Mouse (Mus musculus): ENCODE results near the gene Fank1. TPM values are rescaled to one million over a fixed set of nuclear protein-coding genes. Genes with fewer than 3 reads are reported as not detected.

Gene Fank1
- polyA plus RNA-seq, 2 experiments: 0.30 to 0.31 TPM

- no peak overlapping the region for H3K4me2 ChIP-seq (replicated peaks; ENCODE audit: low read depth, low read length, severe bottlenecking)
- WGBS: 86% methylated on average over 9 of the region's 9 CpGs
- DNase-seq (ENCODE audit: low spot score) (no peak), ATAC-seq (ENCODE audit: low FRiP score, low read depth) (no peak)
- H3K4me3 ChIP-seq (replicated peaks; ENCODE audit: low read length): no peak overlapping the region
- H3K4me1 ChIP-seq (ENCODE audit: control insufficient read depth, insufficient read depth, low read length): no peaks in the 10 kb centered on the region
- H3K27me3 ChIP-seq (ENCODE audit: control insufficient read depth, insufficient read depth, low read length): no peaks in the 10 kb centered on the region
- peaks cover 2% of the 10 kb centered on the region; the same call in 1 of the 2 replicates for H3K36me3 ChIP-seq (ENCODE audit: control insufficient read depth, insufficient read depth, low read length)
- H3K27ac ChIP-seq (replicated peaks; ENCODE audit: low read depth, low read length): no peak overlapping the region
- H3K9ac ChIP-seq (ENCODE audit: low read depth, low read length, severe bottlenecking): no peak overlapping the region
- no peak for TF ChIP-seq POLR2A (IDR thresholded peaks at IDR 0.05; ENCODE audit: borderline replicate concordance, extremely low read depth, insufficient read depth, insufficient read length)
- no peaks in the 10 kb centered on the region for H3K9me3 ChIP-seq (ENCODE audit: control insufficient read depth, low read length)
Measured at GRCm38 (mm10) chr7:133891298-133891697, 114.6 kb downstream of the Fank1 start.

- Histone ChIP-seq H3K9me3 (ENCODE audit: control insufficient read depth, low read length) (no peaks in the 10 kb centered on the region), H3K27ac (replicated peaks; ENCODE audit: low read depth, low read length) (no peak overlapping the region), H3K4me2 (replicated peaks; ENCODE audit: low read depth, low read length, severe bottlenecking) (no peak overlapping the region), H3K4me3 (replicated peaks; ENCODE audit: low read length) (no peak overlapping the region), H3K9ac (ENCODE audit: low read depth, low read length, severe bottlenecking) (no peak overlapping the region), H3K4me1 (ENCODE audit: control insufficient read depth, insufficient read depth, low read length) (no peaks in the 10 kb centered on the region), H3K36me3 (ENCODE audit: control insufficient read depth, insufficient read depth, low read length) (peaks cover 2% of the 10 kb centered on the region; the same call in 1 of the 2 replicates), H3K27me3 (ENCODE audit: control insufficient read depth, insufficient read depth, low read length) (no peaks in the 10 kb centered on the region)
- WGBS: 67% methylated on average over 4 of the region's 4 CpGs
- ATAC-seq (ENCODE audit: low FRiP score, low read depth) (no peak), DNase-seq (ENCODE audit: low spot score) (no peak)
- no peak for TF ChIP-seq POLR2A (IDR thresholded peaks at IDR 0.05; ENCODE audit: borderline replicate concordance, extremely low read depth, insufficient read depth, insufficient read length)
Measured at GRCm38 (mm10) chr7:133891796-133892195, 115.1 kb downstream of the Fank1 start.

GRCm38 (mm10) chr7:133899391-133899790, 122.7 kb downstream of the Fank1 start:
- Histone ChIP-seq H3K9ac (ENCODE audit: low read depth, low read length, severe bottlenecking) (no peak overlapping the region), H3K9me3 (ENCODE audit: control insufficient read depth, low read length) (no peaks in the 10 kb centered on the region), H3K27me3 (ENCODE audit: control insufficient read depth, insufficient read depth, low read length) (no peaks in the 10 kb centered on the region), H3K4me1 (ENCODE audit: control insufficient read depth, insufficient read depth, low read length) (no peaks in the 10 kb centered on the region), H3K27ac (replicated peaks; ENCODE audit: low read depth, low read length) (no peak overlapping the region), H3K4me3 (replicated peaks; ENCODE audit: low read length) (no peak overlapping the region), H3K4me2 (replicated peaks; ENCODE audit: low read depth, low read length, severe bottlenecking) (no peak overlapping the region), H3K36me3 (ENCODE audit: control insufficient read depth, insufficient read depth, low read length) (no peaks in the 10 kb centered on the region)
- no peak for ATAC-seq (ENCODE audit: low FRiP score, low read depth)
- WGBS: 67% methylated on average over 4 of the region's 4 CpGs
- no peak for DNase-seq (ENCODE audit: low spot score)
- no peak for TF ChIP-seq POLR2A (IDR thresholded peaks at IDR 0.05; ENCODE audit: borderline replicate concordance, extremely low read depth, insufficient read depth, insufficient read length)

- Histone ChIP-seq H3K9ac (ENCODE audit: low read depth, low read length, severe bottlenecking) (no peak overlapping the region), H3K4me1 (ENCODE audit: control insufficient read depth, insufficient read depth, low read length) (no peaks in the 10 kb centered on the region), H3K4me3 (replicated peaks; ENCODE audit: low read length) (no peak overlapping the region), H3K9me3 (ENCODE audit: control insufficient read depth, low read length) (0 out of 2 replicates have a peak, but pooled peaks cover 10% of the 10 kb centered on the region), H3K36me3 (ENCODE audit: control insufficient read depth, insufficient read depth, low read length) (no peaks in the 10 kb centered on the region), H3K4me2 (replicated peaks; ENCODE audit: low read depth, low read length, severe bottlenecking) (no peak overlapping the region), H3K27me3 (ENCODE audit: control insufficient read depth, insufficient read depth, low read length) (no peaks in the 10 kb centered on the region), H3K27ac (replicated peaks; ENCODE audit: low read depth, low read length) (no peak overlapping the region)
- DNase-seq (ENCODE audit: low spot score) (no peak), ATAC-seq (ENCODE audit: low FRiP score, low read depth) (no peak)
- TF ChIP-seq POLR2A (IDR thresholded peaks at IDR 0.05; ENCODE audit: borderline replicate concordance, extremely low read depth, insufficient read depth, insufficient read length): no peak
- 86% methylated on average over 4 of the region's 4 CpGs for WGBS
Measured at GRCm38 (mm10) chr7:133908966-133909365, 132.3 kb downstream of the Fank1 start.

- Histone ChIP-seq H3K36me3 (ENCODE audit: control insufficient read depth, insufficient read depth, low read length) (no peaks in the 10 kb centered on the region), H3K9me3 (ENCODE audit: control insufficient read depth, low read length) (0 out of 2 replicates have a peak, but pooled peaks cover 9% of the 10 kb centered on the region), H3K27me3 (ENCODE audit: control insufficient read depth, insufficient read depth, low read length) (no peaks in the 10 kb centered on the region), H3K4me2 (replicated peaks; ENCODE audit: low read depth, low read length, severe bottlenecking) (no peak overlapping the region), H3K27ac (replicated peaks; ENCODE audit: low read depth, low read length) (no peak overlapping the region), H3K4me1 (ENCODE audit: control insufficient read depth, insufficient read depth, low read length) (no peaks in the 10 kb centered on the region), H3K9ac (ENCODE audit: low read depth, low read length, severe bottlenecking) (no peak overlapping the region), H3K4me3 (replicated peaks; ENCODE audit: low read length) (no peak overlapping the region)
- ATAC-seq (ENCODE audit: low FRiP score, low read depth): no peak
- WGBS: 33% methylated on average over 7 of the region's 7 CpGs
- TF ChIP-seq POLR2A (IDR thresholded peaks at IDR 0.05; ENCODE audit: borderline replicate concordance, extremely low read depth, insufficient read depth, insufficient read length): no peak
- no peak for DNase-seq (ENCODE audit: low spot score)
Measured at GRCm38 (mm10) chr7:133909833-133910375, 133.2 kb downstream of the Fank1 start.
